Mouse (Mus musculus) ES-E14 (cell line): ENCODE measurements at regions not wholly inside any gene's neighbourhood (a gene's known extent, or its start where the extent isn't known, plus 50 kb on each side); places are given as distances from the start of the nearest gene placed in this dataset.

Experiments
- CHD2 ChIP-seq: IDR thresholded peaks from 2 replicates; pipeline ENCODE4 v1.6.1; 2014; ENCODE audit warnings: mild to moderate bottlenecking, low read depth, low read length, inconsistent platforms
- ZC3H11A ChIP-seq: IDR thresholded peaks from 2 replicates; pipeline ENCODE4 v1.6.1; 2012; ENCODE audit warnings: low read depth, mild to moderate bottlenecking, inconsistent platforms, low read length, borderline replicate concordance
- ZNF384 ChIP-seq: IDR thresholded peaks from 2 replicates; pipeline ENCODE4 v1.6.1; 2012; ENCODE audit warnings: low read depth, low read length, inconsistent platforms

- TF ChIP-seq ZNF384 (no peak), CHD2 (no peak), ZC3H11A (no peak)
Measured at GRCm38 (mm10) chr11:113107966-113108699, 326.1 kb downstream of the Sox9 start.
